Mouse (Mus musculus): ENCODE measurements around the gene Cd81.

GRCm38 (mm10) chr7:143038174-143038931 is 14.2 kb upstream of the Cd81 start:
- no peak for TF ChIP-seq POLR2A (IDR thresholded peaks at IDR 0.05; ENCODE audit: extremely low read depth, insufficient read depth, low read length)
- TF ChIP-seq CTCF (IDR thresholded peaks at IDR 0.05; ENCODE audit: extremely low read depth, insufficient read depth, low read length), result no peak

All from cortical plate, adult 2 months (tissue).